Mouse (Mus musculus): ENCODE results near the gene Adgrv1. TPM values are rescaled to one million over a fixed set of nuclear protein-coding genes. Genes with fewer than 3 reads are reported as not detected.

The Adgrv1 gene
- polyA plus RNA-seq, 1 experiment from 2014 or later: 0.10 TPM

DNA sequence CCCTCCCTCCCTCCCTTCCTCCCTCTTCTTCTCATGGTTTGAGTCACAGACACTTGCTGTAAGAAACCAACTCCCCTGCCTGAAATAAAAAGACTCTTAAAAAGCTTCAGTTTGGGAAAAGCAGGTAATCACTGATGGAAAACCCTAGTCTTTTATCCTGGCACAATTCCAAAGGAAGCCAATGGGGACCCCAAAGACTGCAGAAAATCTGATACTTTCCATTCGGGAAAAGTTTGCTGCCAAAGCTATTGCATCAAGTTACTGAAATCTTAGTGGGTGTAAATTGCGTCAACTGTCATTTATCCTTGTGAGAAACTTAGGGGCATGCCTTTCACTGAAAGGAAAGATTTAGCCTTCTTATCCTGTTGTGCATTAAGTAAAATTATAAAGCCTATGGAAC is 398.9 kb downstream of the Adgrv1 start:
- Histone ChIP-seq H3K9me3 (replicated peaks) (no peaks in the 10 kb centered on the region), H3K9ac (no peak overlapping the region), H3K36me3 (replicated peaks) (no peaks in the 10 kb centered on the region), H3K4me3 (replicated peaks) (no peak overlapping the region), H3K4me1 (replicated peaks) (no peaks in the 10 kb centered on the region), H3K27ac (replicated peaks) (no peak overlapping the region), H3K4me2 (no peak overlapping the region), H3K27me3 (no peaks in the 10 kb centered on the region)
- ATAC-seq (ENCODE audit: insufficient read depth): no peak
- 55% methylated on average over 2 of the region's 2 CpGs for WGBS (ENCODE audit: insufficient replicate concordance)

DNA sequence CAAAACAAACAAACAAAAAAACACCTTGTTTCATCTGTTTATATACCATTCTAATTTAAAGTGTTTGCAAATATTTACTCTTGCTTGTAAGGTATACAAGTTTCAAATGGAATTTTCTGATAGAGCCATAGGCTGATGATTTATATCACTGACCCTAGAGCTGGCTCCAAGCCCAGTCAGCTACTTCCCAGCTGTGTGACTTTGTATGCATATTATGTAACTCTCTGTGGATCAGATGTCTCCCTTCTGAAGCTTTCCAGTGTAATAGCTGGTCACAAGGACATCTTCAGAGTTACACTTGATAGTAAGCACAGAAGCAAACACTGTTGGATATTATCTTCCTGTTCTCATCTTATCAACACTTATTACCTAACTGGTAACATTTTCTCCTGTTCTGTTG is 400.1 kb downstream of the Adgrv1 start:
- Histone ChIP-seq H3K4me1 (replicated peaks) (no peaks in the 10 kb centered on the region), H3K4me3 (replicated peaks) (no peak overlapping the region), H3K9me3 (replicated peaks) (no peaks in the 10 kb centered on the region), H3K4me2 (no peak overlapping the region), H3K36me3 (replicated peaks) (no peaks in the 10 kb centered on the region), H3K9ac (no peak overlapping the region), H3K27me3 (no peaks in the 10 kb centered on the region), H3K27ac (replicated peaks) (no peak overlapping the region)
- ATAC-seq (ENCODE audit: insufficient read depth): no peak

DNA sequence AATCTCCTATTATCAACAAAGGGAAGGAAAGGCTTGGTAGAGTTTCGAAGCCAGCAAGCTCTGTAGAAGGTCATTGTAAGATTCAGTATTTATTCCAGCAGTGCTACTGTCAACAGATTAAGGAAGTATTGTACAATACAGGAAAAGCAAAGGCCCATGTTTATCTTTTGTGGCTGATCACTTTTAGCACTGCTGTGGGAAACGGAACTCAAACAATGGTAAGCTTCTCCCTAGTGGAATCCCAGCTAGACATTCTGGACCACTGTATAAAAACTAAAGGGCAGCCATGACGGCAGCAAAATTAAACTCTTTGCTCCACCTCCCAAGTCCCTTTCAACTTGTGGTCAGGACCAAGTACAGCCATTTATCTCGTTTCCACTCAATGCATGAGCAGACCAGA is 402.8 kb downstream of the Adgrv1 start:
- H3K36me3 ChIP-seq (replicated peaks): no peaks in the 10 kb centered on the region
- H3K4me2 ChIP-seq: no peak overlapping the region
- H3K9ac ChIP-seq: no peak overlapping the region
- 20% methylated on average over 4 of the region's 4 CpGs for WGBS (ENCODE audit: insufficient replicate concordance)
- ATAC-seq (ENCODE audit: insufficient read depth): no peak
- no peaks in the 10 kb centered on the region for H3K4me1 ChIP-seq (replicated peaks)
- H3K27ac ChIP-seq (replicated peaks): no peak overlapping the region
- H3K27me3 ChIP-seq: no peaks in the 10 kb centered on the region
- no peak overlapping the region for H3K4me3 ChIP-seq (replicated peaks)
- H3K9me3 ChIP-seq (replicated peaks): no peaks in the 10 kb centered on the region

DNA sequence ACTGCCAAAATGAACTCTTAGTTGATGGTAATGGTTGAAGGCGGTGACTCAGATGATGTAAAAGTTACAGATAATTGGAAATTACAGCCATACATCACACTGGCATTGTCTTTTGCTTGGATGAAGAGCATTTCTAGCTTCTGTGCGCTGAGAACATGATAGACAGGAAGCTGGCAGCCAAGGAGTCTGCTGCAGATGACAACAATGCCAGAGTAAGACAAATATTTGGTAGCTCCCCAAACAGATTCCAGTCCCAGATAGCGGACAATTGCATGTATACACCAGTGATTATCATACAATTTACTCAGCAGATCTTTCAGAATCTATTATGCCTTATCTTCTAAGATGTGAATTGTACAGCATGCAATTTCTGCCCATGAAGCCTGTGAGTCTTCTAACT is 409.2 kb downstream of the Adgrv1 start:
- Histone ChIP-seq H3K4me1 (replicated peaks) (no peaks in the 10 kb centered on the region), H3K27ac (replicated peaks) (no peak overlapping the region), H3K4me3 (replicated peaks) (no peak overlapping the region), H3K36me3 (replicated peaks) (no peaks in the 10 kb centered on the region), H3K9me3 (replicated peaks) (no peaks in the 10 kb centered on the region), H3K4me2 (no peak overlapping the region), H3K27me3 (no peaks in the 10 kb centered on the region), H3K9ac (no peak overlapping the region)
- no peak for ATAC-seq (ENCODE audit: insufficient read depth)
- WGBS (ENCODE audit: insufficient replicate concordance): 51% methylated on average over 3 of the region's 3 CpGs

DNA sequence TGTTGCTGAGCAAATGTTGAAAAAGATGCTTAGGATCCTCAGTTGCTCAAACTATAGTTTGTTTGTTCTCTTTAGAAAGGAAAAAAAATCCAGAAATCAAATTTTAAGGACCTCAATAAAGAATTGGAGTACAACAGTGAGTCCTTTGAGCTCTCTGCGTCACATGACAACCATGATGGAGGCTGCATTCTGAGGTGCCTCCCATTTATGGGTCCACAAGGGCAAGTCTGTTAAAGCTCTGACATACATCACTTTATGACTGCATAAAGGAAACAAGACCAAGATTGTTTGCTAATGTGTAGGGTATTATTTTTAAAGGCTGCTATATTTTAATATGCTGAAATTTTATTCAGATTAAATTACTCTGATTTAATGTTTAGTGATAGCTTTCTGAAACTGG is 410.6 kb downstream of the Adgrv1 start:
- no peak for ATAC-seq (ENCODE audit: insufficient read depth)
- H3K36me3 ChIP-seq (replicated peaks): no peaks in the 10 kb centered on the region
- H3K27ac ChIP-seq (replicated peaks): no peak overlapping the region
- no peaks in the 10 kb centered on the region for H3K9me3 ChIP-seq (replicated peaks)
- H3K27me3 ChIP-seq: no peaks in the 10 kb centered on the region
- no peak overlapping the region for H3K4me2 ChIP-seq
- 74% methylated on average over 1 of the region's 1 CpGs for WGBS (ENCODE audit: insufficient replicate concordance)
- H3K9ac ChIP-seq: no peak overlapping the region
- H3K4me3 ChIP-seq (replicated peaks): no peak overlapping the region
- H3K4me1 ChIP-seq (replicated peaks): no peaks in the 10 kb centered on the region

DNA sequence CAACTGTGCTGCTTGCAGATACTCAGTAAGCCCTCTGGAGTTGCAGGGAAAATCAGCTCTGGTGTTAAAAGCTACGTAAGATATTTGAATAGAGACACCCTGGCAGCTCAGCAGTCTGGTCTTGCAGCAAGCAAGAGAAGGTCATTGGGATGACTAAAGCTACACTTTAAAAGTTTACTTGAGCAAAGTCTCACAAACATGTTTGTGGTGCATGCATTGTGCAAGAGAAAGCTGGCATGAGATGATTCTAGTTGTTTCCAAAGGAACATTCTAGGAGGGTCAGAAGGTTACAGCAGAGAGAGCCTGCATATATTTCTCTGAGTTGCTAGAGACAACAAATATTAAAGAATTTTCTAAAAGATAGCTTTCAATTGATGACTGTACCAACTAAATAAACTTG is 421.5 kb downstream of the Adgrv1 start:
- Histone ChIP-seq H3K36me3 (replicated peaks) (no peaks in the 10 kb centered on the region), H3K4me2 (no peak overlapping the region), H3K4me1 (replicated peaks) (no peaks in the 10 kb centered on the region), H3K4me3 (replicated peaks) (no peak overlapping the region), H3K27me3 (no peaks in the 10 kb centered on the region), H3K9me3 (replicated peaks) (no peaks in the 10 kb centered on the region), H3K27ac (replicated peaks) (no peak overlapping the region), H3K9ac (no peak overlapping the region)
- no peak for ATAC-seq (ENCODE audit: insufficient read depth)
- WGBS (ENCODE audit: insufficient replicate concordance): 41% methylated on average over 1 of the region's 1 CpGs

DNA sequence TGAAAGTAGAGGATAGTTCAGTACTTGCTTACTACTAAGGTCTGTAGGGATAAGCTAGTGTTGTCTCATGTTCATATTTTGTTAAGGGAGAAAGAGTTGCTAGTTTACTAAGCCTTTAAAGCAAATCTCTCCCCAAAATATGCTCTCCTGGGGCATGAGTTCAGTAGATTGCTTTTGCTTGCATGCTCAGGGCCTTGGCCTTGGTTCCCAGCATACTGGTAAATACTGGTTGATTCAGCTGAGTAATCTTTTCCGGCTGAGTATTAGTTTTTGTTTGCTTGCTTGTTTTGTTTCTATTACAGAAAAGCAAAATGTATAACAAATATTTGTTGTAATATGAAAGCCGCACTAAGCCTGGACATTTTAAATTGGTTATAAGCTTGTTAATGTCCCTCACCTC is 422.4 kb downstream of the Adgrv1 start:
- no peaks in the 10 kb centered on the region for H3K4me1 ChIP-seq (replicated peaks)
- no peak overlapping the region for H3K27ac ChIP-seq (replicated peaks)
- H3K4me3 ChIP-seq (replicated peaks): no peak overlapping the region
- H3K4me2 ChIP-seq: no peak overlapping the region
- no peaks in the 10 kb centered on the region for H3K27me3 ChIP-seq
- no peak overlapping the region for H3K9ac ChIP-seq
- no peak for ATAC-seq (ENCODE audit: insufficient read depth)
- no peaks in the 10 kb centered on the region for H3K36me3 ChIP-seq (replicated peaks)
- 72% methylated on average over 2 of the region's 2 CpGs for WGBS (ENCODE audit: insufficient replicate concordance)
- no peaks in the 10 kb centered on the region for H3K9me3 ChIP-seq (replicated peaks)

- no peak for ATAC-seq (ENCODE audit: insufficient read depth)
- 38% methylated on average over 3 of the region's 3 CpGs for WGBS (ENCODE audit: insufficient replicate concordance)
Measured at GRCm38 (mm10) chr13:81209815-81210214, 423.1 kb downstream of the Adgrv1 start.

DNA sequence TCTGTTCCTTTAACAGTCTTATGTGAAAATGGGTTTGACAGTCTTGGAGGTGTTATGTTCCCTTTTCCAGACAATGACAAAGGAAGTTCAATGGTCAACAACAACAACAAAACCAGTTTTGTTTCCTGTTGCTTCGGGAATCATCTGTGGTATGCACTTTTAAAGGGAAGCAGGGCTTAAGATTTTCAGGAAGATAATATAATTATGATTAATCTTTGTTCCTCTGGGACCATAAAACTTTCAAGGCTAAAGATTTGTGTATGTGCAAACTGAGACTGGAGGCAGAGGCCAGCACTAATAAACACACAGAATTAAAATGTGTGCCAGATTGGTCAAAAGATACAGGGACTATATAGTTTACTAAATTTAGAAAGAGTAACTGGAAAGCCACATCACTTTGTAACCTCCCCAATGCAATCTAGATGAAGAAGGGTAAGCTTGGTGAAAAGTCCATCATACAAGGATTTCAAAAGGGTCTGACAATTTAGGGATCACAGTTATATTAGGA is 424.8 kb downstream of the Adgrv1 start:
- Histone ChIP-seq H3K27me3 (no peaks in the 10 kb centered on the region), H3K27ac (replicated peaks) (no peak overlapping the region), H3K9me3 (replicated peaks) (no peaks in the 10 kb centered on the region), H3K36me3 (replicated peaks) (no peaks in the 10 kb centered on the region), H3K4me3 (replicated peaks) (no peak overlapping the region), H3K4me2 (no peak overlapping the region), H3K9ac (no peak overlapping the region), H3K4me1 (replicated peaks) (no peaks in the 10 kb centered on the region)
- WGBS (ENCODE audit: insufficient replicate concordance): 10% methylated on average over 1 of the region's 1 CpGs
- no peak for ATAC-seq (ENCODE audit: insufficient read depth)

More at GRCm38 (mm10) chr13:81209815-81210214, 423.1 kb downstream of the Adgrv1 start:
- no peaks in the 10 kb centered on the region for H3K27me3 ChIP-seq
- H3K36me3 ChIP-seq (replicated peaks): no peaks in the 10 kb centered on the region
- H3K27ac ChIP-seq (replicated peaks): no peak overlapping the region
- no peak overlapping the region for H3K9ac ChIP-seq
- no peak overlapping the region for H3K4me3 ChIP-seq (replicated peaks)
- no peaks in the 10 kb centered on the region for H3K4me1 ChIP-seq (replicated peaks)
- no peaks in the 10 kb centered on the region for H3K9me3 ChIP-seq (replicated peaks)
- H3K4me2 ChIP-seq: no peak overlapping the region

DNA sequence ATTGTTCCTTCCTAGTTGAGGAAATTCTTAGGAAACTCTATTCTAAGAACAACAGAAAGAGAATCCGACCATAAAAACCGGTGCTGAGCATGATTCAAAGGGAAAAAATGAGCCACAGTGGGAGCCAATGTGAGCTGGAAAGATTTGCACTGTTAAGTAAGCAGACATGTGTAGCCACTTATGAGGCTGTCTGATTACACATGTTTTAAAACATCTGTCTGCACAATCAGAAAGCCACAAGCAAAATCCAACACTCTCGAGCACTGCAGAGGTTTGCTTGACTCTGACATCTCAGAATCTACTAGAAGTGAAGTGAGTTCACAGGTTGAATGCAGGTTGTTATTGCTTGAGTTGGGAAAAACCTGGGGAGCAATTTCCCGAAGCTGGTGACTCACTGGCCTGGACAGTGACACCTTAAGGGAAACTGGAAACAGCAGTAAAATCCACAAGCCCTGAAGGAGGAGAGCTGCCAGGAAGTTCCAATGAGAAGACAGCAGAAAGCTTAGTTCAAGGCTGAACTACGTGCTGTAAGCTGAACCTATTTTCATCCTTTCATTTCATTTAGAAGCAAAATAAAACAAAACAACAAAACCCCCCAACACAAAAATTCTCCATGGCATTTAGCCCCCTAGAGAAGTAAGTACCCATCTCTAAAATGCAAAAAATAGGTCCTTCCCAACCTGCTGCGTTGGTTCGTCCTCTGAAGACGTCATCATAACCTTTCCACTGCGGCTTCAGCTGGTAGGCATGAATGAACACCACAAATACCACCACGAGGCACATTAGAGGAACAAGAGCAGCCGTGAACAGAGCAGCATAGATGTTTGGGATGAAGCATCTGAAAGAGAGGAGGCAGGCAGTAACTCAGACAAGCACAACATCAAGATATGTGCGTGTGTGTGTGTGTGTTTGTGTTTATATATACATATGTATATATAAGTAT is 450.7 kb downstream of the Adgrv1 start:
- no peak for ATAC-seq (ENCODE audit: insufficient read depth)
- Histone ChIP-seq H3K4me3 (replicated peaks) (no peak overlapping the region), H3K9ac (no peak overlapping the region), H3K4me1 (replicated peaks) (no peaks in the 10 kb centered on the region), H3K4me2 (no peak overlapping the region), H3K9me3 (replicated peaks) (no peaks in the 10 kb centered on the region), H3K27me3 (no peaks in the 10 kb centered on the region), H3K27ac (replicated peaks) (no peak overlapping the region), H3K36me3 (replicated peaks) (no peaks in the 10 kb centered on the region)
- WGBS (ENCODE audit: insufficient replicate concordance): 52% methylated on average over 12 of the region's 12 CpGs

DNA sequence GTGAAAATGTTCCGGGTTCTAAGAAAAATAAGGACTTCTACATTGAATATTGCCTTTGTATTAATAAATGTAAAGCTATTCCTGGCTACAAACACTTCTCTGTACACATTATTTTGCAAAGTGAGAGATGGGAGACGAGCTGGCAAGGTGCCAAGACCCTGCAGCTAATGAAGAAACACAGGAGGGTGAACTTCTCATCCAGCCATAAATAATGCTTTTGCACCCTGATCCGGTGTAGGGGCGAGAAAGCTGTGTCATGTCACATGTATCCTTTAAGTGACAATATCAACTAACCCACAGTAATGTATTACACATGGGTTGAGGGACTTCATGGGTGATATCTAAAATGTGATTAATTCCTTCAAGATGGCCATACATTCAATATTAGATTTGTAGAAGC is 451.5 kb downstream of the Adgrv1 start:
- H3K4me1 ChIP-seq (replicated peaks): no peaks in the 10 kb centered on the region
- no peak for ATAC-seq (ENCODE audit: insufficient read depth)
- H3K4me3 ChIP-seq (replicated peaks): no peak overlapping the region
- H3K27me3 ChIP-seq: no peaks in the 10 kb centered on the region
- H3K27ac ChIP-seq (replicated peaks): no peak overlapping the region
- WGBS (ENCODE audit: insufficient replicate concordance): 53% methylated on average over 4 of the region's 4 CpGs
- H3K4me2 ChIP-seq: no peak overlapping the region
- H3K36me3 ChIP-seq (replicated peaks): no peaks in the 10 kb centered on the region
- no peak overlapping the region for H3K9ac ChIP-seq
- H3K9me3 ChIP-seq (replicated peaks): no peaks in the 10 kb centered on the region

DNA sequence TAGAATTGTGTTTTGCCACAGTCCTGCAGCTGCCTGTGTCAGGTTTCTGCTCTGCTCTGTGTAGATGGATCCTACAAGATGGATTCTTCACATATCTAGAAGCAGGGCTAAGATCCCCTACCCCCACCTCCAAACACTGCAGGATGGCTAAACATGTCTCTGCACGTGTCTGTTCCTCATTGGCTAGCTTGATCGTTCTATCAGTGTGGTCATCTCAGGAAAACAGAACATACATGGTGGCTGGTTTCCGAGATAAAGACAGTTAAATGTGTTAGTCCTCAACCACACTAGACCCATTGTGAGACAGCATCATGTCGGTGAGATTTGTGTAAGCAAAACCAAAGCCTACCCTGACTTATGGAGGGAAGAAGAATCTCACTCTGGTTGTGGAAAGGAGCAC is 456.1 kb downstream of the Adgrv1 start:
- no peak overlapping the region for H3K9ac ChIP-seq
- ATAC-seq (ENCODE audit: insufficient read depth): no peak
- H3K36me3 ChIP-seq (replicated peaks): no peaks in the 10 kb centered on the region
- no peak overlapping the region for H3K4me3 ChIP-seq (replicated peaks)
- no peak overlapping the region for H3K4me2 ChIP-seq
- no peak overlapping the region for H3K27ac ChIP-seq (replicated peaks)
- 19% methylated on average over 4 of the region's 4 CpGs for WGBS (ENCODE audit: insufficient replicate concordance)
- H3K9me3 ChIP-seq (replicated peaks): no peaks in the 10 kb centered on the region
- H3K27me3 ChIP-seq: no peaks in the 10 kb centered on the region
- no peaks in the 10 kb centered on the region for H3K4me1 ChIP-seq (replicated peaks)

Measured in liver, embryonic 15.5 days (tissue).